Comparison of ENCODE assay signal across 12 mouse cellular contexts in genomic region chr2:68978660-68979604, GRCm38 (mm10).
DNase-seq lines count a peak whose midpoint lies in the region; ATAC-seq and TF ChIP-seq lines count a peak whose summit lies in the region.
"Had no signal": no experiment of that assay in that cellular context is flagged by ENCODE, and none has a peak within 500 bp of the region (broad histone marks: within the 10 kb centered on the region; RNA-seq: fewer than 3 reads in every experiment).

No protein-coding gene starts in this region.

- H3K36me3 ChIP-seq in kidney, embryonic 15.5 days: no peaks in the 10 kb centered on the region
- no peaks in the 10 kb centered on the region for H3K36me3 ChIP-seq in kidney, adult 2 months (ENCODE audit: control insufficient read depth, insufficient read depth, low read length)
- H3K36me3 ChIP-seq in embryonic facial prominence, embryonic 14.5 days (ENCODE audit: control insufficient read depth, insufficient read depth, low read length): no peaks in the 10 kb centered on the region
- peaks cover 4% of the 10 kb centered on the region for H3K36me3 ChIP-seq in megakaryocyte, embryonic 14.5 days (replicated peaks; ENCODE audit: low read length)

- H3K4me1 ChIP-seq in kidney, embryonic 15.5 days: peaks cover 26% of the 10 kb centered on the region
- no peaks in the 10 kb centered on the region for H3K4me1 ChIP-seq in kidney, adult 2 months (ENCODE audit: control insufficient read depth, insufficient read depth, low read length)
- peaks cover 35% of the 10 kb centered on the region for H3K4me1 ChIP-seq in embryonic facial prominence, embryonic 14.5 days (ENCODE audit: control insufficient read depth, insufficient read depth, low read length)
- H3K4me1 ChIP-seq in megakaryocyte, embryonic 14.5 days: peaks cover 83% of the 10 kb centered on the region
- peaks cover 12% of the 10 kb centered on the region for H3K4me1 ChIP-seq in cerebellum, adult 2 months (ENCODE audit: control insufficient read depth, insufficient read depth, low read length)

- no peak for TF ChIP-seq CTCF in kidney, adult 2 months (conservative IDR thresholded peaks at IDR 0.05; ENCODE audit: insufficient read depth, insufficient read length, low read depth, low read length)
- no peak for TF ChIP-seq CTCF in cerebellum, adult 2 months (IDR thresholded peaks at IDR 0.05; ENCODE audit: borderline replicate concordance, insufficient read depth, low read depth, low read length)

- no peaks in the 10 kb centered on the region for H3K9me3 ChIP-seq in kidney, embryonic 15.5 days (replicated peaks)
- H3K9me3 ChIP-seq in embryonic facial prominence, embryonic 14.5 days (ENCODE audit: control insufficient read depth, low read length): no peaks in the 10 kb centered on the region
- no peaks in the 10 kb centered on the region for H3K9me3 ChIP-seq in megakaryocyte, embryonic 14.5 days

- no peak for TF ChIP-seq POLR2A in kidney, adult 2 months (IDR thresholded peaks at IDR 0.05; ENCODE audit: low read depth, low read length)
- no peak for TF ChIP-seq POLR2A in cerebellum, adult 2 months (IDR thresholded peaks at IDR 0.05; ENCODE audit: borderline replicate concordance, insufficient read depth, low read length)

- H3K27me3 ChIP-seq in kidney, embryonic 15.5 days: no peaks in the 10 kb centered on the region
- H3K27me3 ChIP-seq in kidney, adult 2 months (replicated peaks; ENCODE audit: control insufficient read depth, insufficient read depth, low read length): no peaks in the 10 kb centered on the region
- H3K27me3 ChIP-seq in embryonic facial prominence, embryonic 14.5 days (replicated peaks; ENCODE audit: control insufficient read depth, insufficient read depth, low read length): no peaks in the 10 kb centered on the region
- no peaks in the 10 kb centered on the region for H3K27me3 ChIP-seq in megakaryocyte, embryonic 14.5 days (replicated peaks)
- H3K27me3 ChIP-seq in cerebellum, adult 2 months (ENCODE audit: control insufficient read depth, insufficient read depth, low read length): no peaks in the 10 kb centered on the region
- H3K27me3 ChIP-seq: CH12.LX had no signal

- peak overlapping the region; percentile 38; the same call in 1 of the 2 replicates for H3K27ac ChIP-seq in kidney, embryonic 15.5 days
- H3K27ac ChIP-seq in kidney, adult 2 months (ENCODE audit: insufficient read depth, low read depth, low read length): no peak overlapping the region
- peak overlapping the region; percentile 30; the same call in 1 of the 2 replicates for H3K27ac ChIP-seq in embryonic facial prominence, embryonic 14.5 days (replicated peaks; ENCODE audit: low read depth, low read length)
- no peak overlapping the region for H3K27ac ChIP-seq in cerebellum, adult 2 months (ENCODE audit: insufficient read depth, low read length)

- WGBS in kidney, embryonic 15.5 days: 28% methylated on average over 12 of the region's 12 CpGs
- 67% methylated on average over 12 of the region's 12 CpGs for WGBS in kidney, adult 2 months
- 61% methylated on average over 12 of the region's 12 CpGs for WGBS in embryonic facial prominence, embryonic 14.5 days
- WGBS in cerebellum, adult 2 months: 81% methylated on average over 12 of the region's 12 CpGs

- ATAC-seq in kidney, embryonic 15.5 days (replicated peaks; ENCODE audit: low FRiP score): peak; percentile 76
- peak; percentile 31; the same call in 1 of the 2 replicates for ATAC-seq in embryonic facial prominence, embryonic 14.5 days (ENCODE audit: low read depth)
- ATAC-seq: hindbrain, embryonic 16.5 days had no signal

- intact Hi-C loops in heart, postnatal 14 days (cut with DNase I): no loop called here

- no peak overlapping the region for H3K9ac ChIP-seq in kidney, embryonic 15.5 days
- no peak overlapping the region for H3K9ac ChIP-seq in embryonic facial prominence, embryonic 14.5 days (ENCODE audit: low read depth, low read length)

- no peak for DNase-seq in kidney, adult 2 months
- DNase-seq in CD4-positive helper T cell, adult 2 months (ENCODE audit: low read depth, low spot score): peak; percentile 30
- DNase-seq in embryonic facial prominence, embryonic 14.5 days (ENCODE audit: low spot score): no peak
- no peak for DNase-seq in cerebellum, adult 2 months
- no peak for DNase-seq in heart, postnatal 14 days
- DNase-seq in layer of hippocampus, adult 11-12 months (ENCODE audit: low spot score): no peak
- DNase-seq: gastrocnemius, postnatal 36 days; thymus, adult 2 months had no signal

- peak overlapping the region; percentile 20; the same call in 1 of the 2 replicates for H3K4me2 ChIP-seq in kidney, embryonic 15.5 days
- no peak overlapping the region for H3K4me2 ChIP-seq in embryonic facial prominence, embryonic 14.5 days (ENCODE audit: low read depth, low read length)

- H3K4me3 ChIP-seq in kidney, embryonic 15.5 days (replicated peaks): no peak overlapping the region
- H3K4me3 ChIP-seq in kidney, adult 2 months (ENCODE audit: insufficient read depth, low read depth, low read length): no peak overlapping the region
- no peak overlapping the region for H3K4me3 ChIP-seq in embryonic facial prominence, embryonic 14.5 days (ENCODE audit: low read depth, low read length)
- H3K4me3 ChIP-seq in megakaryocyte, embryonic 14.5 days (replicated peaks): peak overlapping the region; percentile 84
- H3K4me3 ChIP-seq in cerebellum, adult 2 months (replicated peaks; ENCODE audit: insufficient read depth, low read depth, low read length): no peak overlapping the region

Comparison
In these comparisons a context has a peak if more than half of its experiments do, and no peak if none do; other contexts are left out.
1. H3K27ac ChIP-seq: peak in kidney, embryonic 15.5 days (single experiment) and embryonic facial prominence, embryonic 14.5 days (single experiment); none in kidney, adult 2 months (single experiment) and cerebellum, adult 2 months (single experiment).